Mouse (Mus musculus) intestine, embryonic 15.5 days (tissue): ENCODE results near the gene Zmat3. TPM values are rescaled to one million over a fixed set of nuclear protein-coding genes. Genes with fewer than 3 reads are reported as not detected.

Source experiments
- ATAC-seq: fragments of 200-750 bp; cut with Nextera tagmentation; 2 replicates; pipeline ENCODE4 v1.8.0; 2017; ENCODE audit warnings: moderate TSS enrichment, moderate library complexity
- H3K27ac ChIP-seq: fragments of 300-500 bp; sonication (generic); 2 replicates; pipeline ENCODE4 v1.5.1; 2015; ENCODE audit warnings: mild to moderate bottlenecking, inconsistent platforms
- H3K27me3 ChIP-seq: fragments of 300-500 bp; sonication (generic); replicated peaks from 2 replicates; pipeline ENCODE4 v1.6.1; 2015; ENCODE audit warnings: inconsistent platforms
- H3K36me3 ChIP-seq: fragments of 300-500 bp; sonication (generic); 2 replicates; pipeline ENCODE4 v1.6.1; 2015; ENCODE audit warnings: inconsistent platforms
- H3K4me1 ChIP-seq: fragments of 300-500 bp; sonication (generic); replicated peaks from 2 replicates; pipeline ENCODE4 v1.6.1; 2015; ENCODE audit warnings: inconsistent platforms
- H3K4me2 ChIP-seq: fragments of 300-500 bp; sonication (generic); replicated peaks from 2 replicates; pipeline ENCODE4 v1.6.1; 2015; ENCODE audit warnings: mild to moderate bottlenecking, inconsistent platforms
- H3K4me3 ChIP-seq: fragments of 300-500 bp; sonication (generic); replicated peaks from 2 replicates; pipeline ENCODE4 v1.5.1; 2015; ENCODE audit warnings: inconsistent platforms
- H3K9ac ChIP-seq: fragments of 300-500 bp; sonication (generic); 2 replicates; pipeline ENCODE4 v1.6.1; 2015; ENCODE audit warnings: inconsistent platforms
- H3K9me3 ChIP-seq: fragments of 300-500 bp; sonication (generic); 2 replicates; pipeline ENCODE4 v1.6.1; 2016; ENCODE audit warnings: inconsistent platforms
- WGBS: fragments of 180-500 bp; shearing (Covaris S2); methylation state at CpG from one replicate; pipeline ENCODE4 v1.1.7; 2015; 5-methylcytosine and 5-hydroxymethylcytosine counted together
- polyA plus RNA-seq: library from polyadenylated mRNA; unstranded; fragments of >200 nt; fragmentation: Nextera tagmentation; extraction: Ambion mirVana; gene quantifications from 2 replicates; pipeline ENCODE4 v1.2.1, GENCODE M21; 2015

Zmat3 gene
- 3.6 and 4.2 TPM in 2 replicates for polyA plus RNA-seq

GRCm38 (mm10) chr3:32365546-32366245 lies at the start of gene Zmat3:
Gene Zmat3, minus strand, starts transcription at chr3:32366014.
- WGBS: 3% methylated on average over 38 of the region's 48 CpGs
- ATAC-seq: peak; percentile 93

GRCm38 (mm10) chr3:32414381-32414780 lies 48.6 kb upstream of the Zmat3 start:
- WGBS: 50% methylated on average over 4 of the region's 4 CpGs
- no peak overlapping the region for H3K9ac ChIP-seq
- no peak for ATAC-seq
- H3K4me2 ChIP-seq: no peak overlapping the region
- no peak overlapping the region for H3K27ac ChIP-seq
- H3K36me3 ChIP-seq: no peaks in the 10 kb centered on the region
- no peaks in the 10 kb centered on the region for H3K9me3 ChIP-seq
- no peaks in the 10 kb centered on the region for H3K27me3 ChIP-seq
- no peak overlapping the region for H3K4me3 ChIP-seq
- H3K4me1 ChIP-seq: peaks cover 24% of the 10 kb centered on the region

More at GRCm38 (mm10) chr3:32365546-32366245, at the start of gene Zmat3:
- Histone ChIP-seq H3K4me1 (peaks cover 7% of the 10 kb centered on the region; the same call in 1 of the 2 replicates), H3K9ac (peak within 1 kb of the TSS; percentile 66), H3K27me3 (no peaks in the 10 kb centered on the region), H3K27ac (peak within 1 kb of the TSS; percentile 78), H3K36me3 (no peaks in the 10 kb centered on the region), H3K4me2 (peak within 1 kb of the TSS; percentile 95), H3K4me3 (peak within 1 kb of the TSS; percentile 73), H3K9me3 (no peaks in the 10 kb centered on the region)

DNA sequence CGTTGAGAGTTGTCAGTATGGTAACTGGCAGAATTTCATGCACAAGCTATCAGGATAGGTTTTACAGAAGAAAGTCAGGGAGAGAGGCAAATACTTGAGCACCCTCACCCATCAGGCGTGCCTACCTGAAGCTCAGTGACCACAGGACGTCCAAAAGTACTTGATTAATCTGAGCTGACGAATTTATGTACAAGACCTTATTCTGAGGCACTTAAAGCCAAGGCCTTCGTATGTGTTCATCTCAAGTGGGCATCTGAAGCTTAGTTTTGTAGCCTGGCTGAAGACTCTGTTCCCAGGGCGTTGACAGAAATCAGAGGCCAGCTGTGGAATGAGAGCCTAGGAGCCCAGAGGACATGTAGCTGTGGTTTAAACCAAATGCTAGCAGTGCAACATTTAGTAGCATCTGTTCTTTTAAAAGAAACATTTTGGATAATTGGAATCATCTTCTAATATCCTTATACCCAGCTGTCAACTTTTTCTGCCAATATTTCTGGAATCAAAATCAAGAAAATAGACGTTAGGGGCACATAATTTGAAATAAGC lies 46.8 kb upstream of the Zmat3 start:
- Histone ChIP-seq H3K36me3 (no peaks in the 10 kb centered on the region), H3K27ac (no peak overlapping the region), H3K9me3 (no peaks in the 10 kb centered on the region), H3K9ac (no peak overlapping the region), H3K4me1 (peaks cover 26% of the 10 kb centered on the region), H3K4me3 (no peak overlapping the region), H3K27me3 (no peaks in the 10 kb centered on the region), H3K4me2 (no peak overlapping the region)
- no peak for ATAC-seq
- 66% methylated on average over 7 of the region's 7 CpGs for WGBS

DNA sequence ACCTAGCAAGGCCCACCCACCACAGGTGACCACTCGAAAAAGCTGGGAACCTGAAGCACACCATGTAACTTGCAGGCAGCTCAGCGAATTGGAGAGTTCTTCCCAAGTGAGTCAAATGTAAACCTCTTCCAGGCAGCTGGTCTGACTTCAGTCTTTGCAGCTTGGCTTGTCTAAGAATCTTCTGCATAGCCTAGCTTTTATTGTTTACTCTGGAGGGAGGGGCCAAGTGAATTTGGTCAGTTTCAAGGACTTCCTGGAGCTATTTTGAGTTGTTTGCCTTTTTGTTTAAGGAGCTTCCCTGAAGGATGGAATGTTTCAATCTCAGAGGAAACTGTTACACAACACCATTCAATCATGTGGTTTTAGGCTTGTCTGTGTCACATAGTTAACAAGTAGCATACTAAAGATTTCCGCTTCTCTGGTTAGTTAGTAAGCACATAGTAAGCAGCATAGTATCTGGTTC lies 43.0 kb upstream of the Zmat3 start:
- no peak overlapping the region for H3K4me2 ChIP-seq
- H3K36me3 ChIP-seq: no peaks in the 10 kb centered on the region
- H3K4me3 ChIP-seq: no peak overlapping the region
- no peak overlapping the region for H3K27ac ChIP-seq
- no peak overlapping the region for H3K9ac ChIP-seq
- WGBS: 71% methylated on average over 3 of the region's 3 CpGs
- no peaks in the 10 kb centered on the region for H3K9me3 ChIP-seq
- ATAC-seq: peak; percentile 62
- no peaks in the 10 kb centered on the region for H3K27me3 ChIP-seq
- H3K4me1 ChIP-seq: 0 out of 2 replicates have a peak, but pooled peaks cover 11% of the 10 kb centered on the region

GRCm38 (mm10) chr3:32406804-32407203 lies 41.0 kb upstream of the Zmat3 start:
- H3K4me3 ChIP-seq: no peak overlapping the region
- 0 out of 2 replicates have a peak, but pooled peaks cover 11% of the 10 kb centered on the region for H3K4me1 ChIP-seq
- H3K27ac ChIP-seq: no peak overlapping the region
- no peak overlapping the region for H3K4me2 ChIP-seq
- H3K36me3 ChIP-seq: no peaks in the 10 kb centered on the region
- no peaks in the 10 kb centered on the region for H3K27me3 ChIP-seq
- H3K9ac ChIP-seq: no peak overlapping the region
- no peaks in the 10 kb centered on the region for H3K9me3 ChIP-seq
- ATAC-seq: no peak
- 81% methylated on average over 6 of the region's 6 CpGs for WGBS

DNA sequence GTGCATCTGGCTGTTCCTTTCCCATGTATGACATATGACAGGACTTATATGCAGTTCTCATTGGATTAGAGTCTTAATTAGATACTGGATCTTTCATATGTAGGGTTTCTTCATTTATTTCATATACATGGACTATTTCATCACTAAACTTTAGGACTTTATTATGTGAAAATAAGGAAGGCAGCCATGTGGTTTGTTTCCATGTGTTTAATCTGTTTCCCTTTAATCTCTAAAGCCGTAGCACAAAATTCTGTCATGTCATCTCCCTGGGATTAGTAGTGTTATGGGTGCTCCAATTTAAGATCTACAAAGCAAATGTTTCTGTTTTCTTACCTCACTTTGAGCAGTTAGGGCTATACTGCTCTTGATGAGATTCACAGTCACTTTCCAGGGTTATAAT lies 39.9 kb upstream of the Zmat3 start:
- no peak overlapping the region for H3K27ac ChIP-seq
- H3K4me2 ChIP-seq: no peak overlapping the region
- no peaks in the 10 kb centered on the region for H3K27me3 ChIP-seq
- no peak overlapping the region for H3K4me3 ChIP-seq
- no peaks in the 10 kb centered on the region for H3K36me3 ChIP-seq
- WGBS: 70% methylated on average over 1 of the region's 1 CpGs
- H3K9ac ChIP-seq: no peak overlapping the region
- H3K9me3 ChIP-seq: no peaks in the 10 kb centered on the region
- H3K4me1 ChIP-seq: peaks cover 17% of the 10 kb centered on the region
- ATAC-seq: no peak

DNA sequence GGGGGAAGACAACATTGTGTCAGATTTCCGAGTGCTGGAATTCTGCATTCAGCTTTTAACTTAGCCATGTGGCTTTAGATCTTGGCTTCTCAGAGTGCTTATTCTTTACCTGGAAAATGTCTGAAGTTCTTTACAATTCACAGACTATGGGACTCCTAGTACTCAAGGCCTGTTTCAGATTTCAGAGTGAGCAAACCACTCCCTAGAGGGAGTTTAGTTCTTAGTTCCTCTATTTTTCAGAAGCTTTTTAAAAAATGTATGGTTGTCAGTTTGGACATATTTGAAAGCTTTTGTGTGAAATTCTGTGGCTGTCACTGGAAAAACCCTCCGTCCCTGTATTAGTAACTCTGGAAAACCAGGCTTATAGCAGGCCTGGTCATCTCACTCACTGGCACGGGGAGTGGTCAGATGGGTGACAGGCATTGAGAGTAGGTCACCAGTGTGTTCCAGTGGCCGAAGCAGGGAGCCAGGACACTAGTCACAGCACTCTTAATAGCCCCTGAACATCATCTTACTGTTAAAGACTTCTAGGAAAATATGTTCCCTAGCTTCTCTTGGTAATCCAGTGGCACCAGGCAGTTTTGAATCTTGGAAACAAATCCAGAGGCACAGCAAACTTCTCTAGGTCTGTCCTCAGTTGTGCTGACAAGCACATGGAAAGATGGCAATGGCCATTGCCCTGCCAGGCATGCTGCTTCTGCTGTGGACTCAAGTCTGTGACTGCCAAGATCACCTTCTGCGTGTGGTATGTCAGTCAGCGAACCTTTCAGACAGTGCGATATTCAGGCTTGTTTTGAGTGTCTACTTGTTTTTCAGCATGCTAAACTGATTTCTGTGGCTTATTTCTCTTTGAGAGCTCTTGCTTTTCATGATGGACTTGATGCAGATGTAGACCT lies 37.4 kb upstream of the Zmat3 start:
- whole genome bisulfite sequencing: 74% methylated on average over 7 of the region's 7 CpGs
- Histone ChIP-seq H3K36me3 (no peaks in the 10 kb centered on the region), H3K4me1 (peaks cover 22% of the 10 kb centered on the region), H3K4me3 (no peak overlapping the region), H3K9ac (no peak overlapping the region), H3K27ac (no peak overlapping the region), H3K4me2 (no peak overlapping the region), H3K27me3 (no peaks in the 10 kb centered on the region), H3K9me3 (no peaks in the 10 kb centered on the region)
- no peak for ATAC-seq

DNA sequence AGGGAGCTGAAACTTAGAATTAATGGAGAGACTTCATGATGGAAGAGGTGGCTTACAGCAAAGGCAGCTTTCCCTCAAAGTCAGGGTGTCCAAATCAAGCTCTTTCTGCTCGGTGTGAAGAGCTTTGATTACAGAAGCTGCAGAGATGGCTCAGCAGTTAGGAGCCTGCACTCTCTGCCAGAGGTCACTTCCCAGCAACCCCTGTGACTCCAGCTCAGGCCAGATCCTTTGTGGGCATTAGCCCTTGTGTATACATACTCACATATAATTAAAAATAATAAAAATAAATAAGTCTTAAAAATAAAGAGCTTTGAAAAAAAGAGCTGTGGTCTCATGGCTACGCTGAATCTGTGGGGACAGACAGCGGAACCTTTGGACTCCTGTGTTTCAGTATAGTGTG lies 35.8 kb upstream of the Zmat3 start:
- H3K9ac ChIP-seq: no peak overlapping the region
- no peak for ATAC-seq
- no peak overlapping the region for H3K4me3 ChIP-seq
- H3K4me2 ChIP-seq: no peak overlapping the region
- 73% methylated on average over 3 of the region's 3 CpGs for WGBS
- no peaks in the 10 kb centered on the region for H3K27me3 ChIP-seq
- no peaks in the 10 kb centered on the region for H3K9me3 ChIP-seq
- H3K36me3 ChIP-seq: no peaks in the 10 kb centered on the region
- H3K4me1 ChIP-seq: peaks cover 22% of the 10 kb centered on the region
- H3K27ac ChIP-seq: no peak overlapping the region

- H3K4me2 ChIP-seq: no peak overlapping the region
Measured at GRCm38 (mm10) chr3:32399931-32400330, 34.1 kb upstream of the Zmat3 start.

DNA sequence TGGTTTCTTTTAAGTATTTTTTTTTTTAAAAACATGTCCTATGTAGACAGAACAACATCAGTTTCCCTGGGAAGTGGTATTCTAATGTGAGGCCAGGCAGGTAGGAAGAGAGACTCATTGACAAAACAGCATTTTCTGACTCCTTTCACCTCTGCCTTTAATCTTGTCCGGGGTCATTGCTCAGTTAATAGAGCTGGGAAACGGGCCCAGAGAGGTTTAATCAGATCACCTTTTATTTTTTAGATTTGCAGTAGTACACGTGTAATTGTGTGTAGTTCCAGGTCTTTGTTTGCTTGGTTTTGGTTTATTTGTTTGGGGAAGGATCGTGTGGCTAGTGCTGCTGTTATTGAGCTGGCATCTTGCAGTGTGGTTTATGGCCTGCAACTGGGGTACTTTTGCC lies 33.6 kb upstream of the Zmat3 start:
- H3K4me3 ChIP-seq: no peak overlapping the region
- no peak for ATAC-seq
- no peak overlapping the region for H3K4me2 ChIP-seq
- H3K27ac ChIP-seq: no peak overlapping the region
- WGBS: 29% methylated on average over 4 of the region's 4 CpGs
- no peaks in the 10 kb centered on the region for H3K27me3 ChIP-seq
- H3K36me3 ChIP-seq: no peaks in the 10 kb centered on the region
- peaks cover 18% of the 10 kb centered on the region for H3K4me1 ChIP-seq
- no peaks in the 10 kb centered on the region for H3K9me3 ChIP-seq
- no peak overlapping the region for H3K9ac ChIP-seq

More at GRCm38 (mm10) chr3:32399931-32400330, 34.1 kb upstream of the Zmat3 start:
- H3K4me1 ChIP-seq: peaks cover 19% of the 10 kb centered on the region
- no peak for ATAC-seq
- 45% methylated on average over 2 of the region's 2 CpGs for WGBS
- H3K27me3 ChIP-seq: no peaks in the 10 kb centered on the region
- no peaks in the 10 kb centered on the region for H3K9me3 ChIP-seq
- no peaks in the 10 kb centered on the region for H3K36me3 ChIP-seq
- H3K4me3 ChIP-seq: no peak overlapping the region
- H3K27ac ChIP-seq: no peak overlapping the region
- H3K9ac ChIP-seq: no peak overlapping the region

DNA sequence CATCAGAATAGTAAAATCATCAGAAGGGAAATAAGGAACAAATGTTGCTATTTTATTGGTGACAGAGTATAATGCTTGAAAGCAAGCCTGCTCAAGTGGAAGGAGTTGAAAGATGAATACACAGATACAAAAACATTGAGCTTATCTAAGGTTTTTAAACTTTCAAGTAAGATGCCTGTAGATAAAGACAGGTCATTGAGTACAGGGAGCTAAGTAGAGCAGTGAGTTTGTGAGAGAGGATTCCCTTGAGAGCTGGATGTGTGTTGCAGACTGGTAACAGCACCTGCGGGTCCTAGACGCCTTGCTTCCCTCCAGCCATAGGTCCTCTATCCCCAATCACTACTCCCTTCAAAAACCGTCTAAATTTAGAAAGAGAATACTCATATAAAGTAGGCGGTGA lies 32.8 kb upstream of the Zmat3 start:
- Histone ChIP-seq H3K4me3 (no peak overlapping the region), H3K36me3 (no peaks in the 10 kb centered on the region)

DNA sequence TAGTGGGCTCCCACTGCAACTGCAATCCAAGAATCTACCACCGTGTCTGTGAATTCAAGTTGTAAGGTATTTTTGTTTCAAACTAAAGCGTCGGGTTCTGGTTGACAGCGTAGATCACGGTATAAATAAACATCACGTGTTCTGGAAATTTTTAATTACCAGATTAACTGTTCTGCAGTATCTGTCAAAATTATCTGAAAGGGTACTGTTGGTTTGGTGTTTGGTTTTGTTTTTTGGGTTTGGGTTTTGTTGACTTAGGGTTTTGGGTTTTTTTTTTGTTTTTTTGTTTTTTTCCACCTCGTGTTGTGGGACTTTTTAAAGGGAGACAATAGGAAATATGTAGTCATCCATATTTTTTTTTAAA lies 32.3 kb upstream of the Zmat3 start:
- Histone ChIP-seq H3K9me3 (no peaks in the 10 kb centered on the region), H3K4me3 (peak overlapping the region; percentile 93), H3K36me3 (no peaks in the 10 kb centered on the region), H3K27me3 (no peaks in the 10 kb centered on the region), H3K27ac (no peak overlapping the region), H3K9ac (peak overlapping the region; percentile 92), H3K4me2 (peak overlapping the region; percentile 63), H3K4me1 (peaks cover 18% of the 10 kb centered on the region)
- WGBS: under 1% methylated on average over 7 of the region's 7 CpGs
- no peak for ATAC-seq

More for the DNA sequence above, 32.8 kb upstream of the Zmat3 start:
- ATAC-seq: no peak
- no peak overlapping the region for H3K9ac ChIP-seq
- WGBS: 15% methylated on average over 4 of the region's 4 CpGs
- no peaks in the 10 kb centered on the region for H3K9me3 ChIP-seq
- peaks cover 18% of the 10 kb centered on the region for H3K4me1 ChIP-seq
- peak overlapping the region; percentile 34 for H3K4me2 ChIP-seq
- no peaks in the 10 kb centered on the region for H3K27me3 ChIP-seq
- no peak overlapping the region for H3K27ac ChIP-seq
